Mouse (Mus musculus) macrophage (primary cell): ENCODE measurements around the gene Camk2n2. TPM values are rescaled to one million over a fixed set of nuclear protein-coding genes. Genes with fewer than 3 reads are reported as not detected.
"Not testable (repeated sequence)": the region's sequence is repeated elsewhere in the genome, so short reads cannot be mapped to it uniquely, and the experiment has no call there.

Source experiments
- H3K27ac ChIP-seq: fragments of 350-480 bp; formaldehyde crosslinking; 2 replicates; pipeline ENCODE4 v1.9.0; 2021
- H3K36me3 ChIP-seq: fragments of 350-480 bp; formaldehyde crosslinking; 2 replicates; pipeline ENCODE4 v1.9.0; 2021; ENCODE audit errors: inconsistent target
- H3K4me3 ChIP-seq: fragments of 350-480 bp; formaldehyde crosslinking; 2 replicates; pipeline ENCODE4 v1.9.0; 2021; ENCODE audit errors: inconsistent target
- H3K79me2 ChIP-seq: fragments of 350-480 bp; formaldehyde crosslinking; 2 replicates; pipeline ENCODE4 v1.9.0; 2021; ENCODE audit errors: inconsistent target
- WGBS: methylation state at CpG from one replicate; pipeline ENCODE4 v1.1.7; 2026; ENCODE audit warnings: inconsistent platforms; ENCODE audit not compliant: missing documents; 5-methylcytosine and 5-hydroxymethylcytosine counted together
- polyA plus RNA-seq: library from polyadenylated mRNA; stranded (reverse); fragments of 250-400 nt; gene quantifications from 3 replicates; pipeline ENCODE4 v1.2.4, GENCODE M21; 2018; ENCODE audit warnings: inconsistent platforms
- total RNA-seq, 78 experiments: library from RNA; depleted of rRNA; stranded (reverse); fragments of 250-400 nt; gene quantifications; 1 replicate in 9 of 78; 2 replicates in 24 of 78; 3 replicates in 43 of 78; 4 replicates in 2 of 78; pipeline ENCODE4 v1.2.4; 2018; ENCODE audit warnings: inconsistent platforms in 56 of 78

The Camk2n2 gene
- total RNA-seq (2018; cell fraction: chromatin; rRNA removed): 1 to 10 TPM in 2 of 26 experiments, under 1 TPM in 5, not detected in 19; 0.54 to 1.2 (median 0.74) TPM
- total RNA-seq (2018; cell fraction: cytosol; rRNA removed): 1 to 10 TPM in 23 of 26 experiments, under 1 TPM in 3; 0.76 to 4.2 (median 1.8) TPM
- total RNA-seq (2018; cell fraction: nucleus; rRNA removed): 1 to 10 TPM in 7 of 26 experiments, under 1 TPM in 8, not detected in 11; 0.46 to 2.0 (median 0.85) TPM
- polyA plus RNA-seq: 1.3 to 3.7 TPM (median 2.1 TPM) in 3 replicates

DNA sequence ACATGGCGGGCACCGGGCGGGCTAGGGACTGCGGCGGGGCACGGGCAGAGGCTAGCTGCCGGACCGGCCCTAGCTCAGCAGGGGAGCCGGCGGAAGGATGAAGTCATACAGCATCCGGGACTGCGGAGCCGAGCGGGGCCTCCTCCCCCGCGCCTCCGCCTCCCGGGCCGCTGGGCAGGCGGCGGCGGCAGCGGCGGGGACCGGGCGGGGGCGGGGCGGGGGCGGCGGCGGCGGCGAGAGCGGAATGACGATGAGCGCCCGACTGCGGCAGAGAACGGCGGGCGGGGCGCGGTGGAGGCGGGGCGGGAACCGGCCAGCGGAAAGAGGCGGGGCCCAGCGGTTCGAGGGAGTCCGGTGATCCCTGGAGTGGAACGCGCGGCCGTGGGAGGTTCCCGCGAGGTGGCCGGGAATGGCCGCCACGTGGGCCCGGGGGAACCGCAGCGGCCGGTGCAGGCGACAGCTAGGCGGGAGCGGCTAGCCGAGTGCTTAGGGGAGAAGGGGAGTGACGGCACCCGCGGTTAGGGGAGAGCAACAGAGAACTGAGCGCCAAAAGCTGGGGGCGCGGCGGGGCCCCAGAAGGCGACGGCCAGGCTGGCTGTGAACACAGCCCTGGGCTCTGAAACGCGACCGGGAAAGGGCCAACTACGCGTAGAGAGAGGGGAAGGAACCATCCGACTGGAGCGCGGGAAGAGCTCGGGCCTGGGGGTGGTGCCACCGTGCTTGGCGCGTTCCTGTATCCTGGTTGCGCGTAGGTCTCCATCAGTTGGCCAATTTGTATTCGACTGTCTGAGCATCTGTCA lies at the start of gene Camk2n2:
Camk2n2 (minus strand) TSS at position 97 of the 800 bp plus-strand sequence.
- no peaks in the 10 kb centered on the region for H3K36me3 ChIP-seq
- H3K79me2 ChIP-seq: no peaks in the 10 kb centered on the region
- peak within 1 kb of the TSS; percentile 54 for H3K4me3 ChIP-seq
- 0 out of 2 replicates have a peak within 1 kb of the TSS, but pooled peaks have one; percentile 13 for H3K27ac ChIP-seq
- under 1% methylated on average over 70 of the region's 92 CpGs for WGBS

GRCm38 (mm10) chr16:20670291-20670690 lies 49.2 kb upstream of the Camk2n2 start:
- Histone ChIP-seq H3K4me3 (no peak overlapping the region), H3K27ac (no peak overlapping the region), H3K36me3 (peaks cover 2% of the 10 kb centered on the region), H3K79me2 (peaks cover 21% of the 10 kb centered on the region)
- WGBS: 95% methylated on average over 3 of the region's 3 CpGs

- not testable (repeated sequence) for H3K36me3 ChIP-seq, H3K79me2 ChIP-seq, H3K4me3 ChIP-seq, H3K27ac ChIP-seq
- WGBS: 91% methylated on average over 3 of the region's 6 CpGs
These were observed 46.9 kb upstream of the Camk2n2 start, which contains the start of gene Eif4g1 for GRCm38 (mm10) chr16:20668013-20668412. TSS of gene Eif4g1 (plus strand) at chr16:20668313.

GRCm38 (mm10) chr16:20657661-20658060 lies 36.6 kb upstream of the Camk2n2 start:
- WGBS: 61% methylated on average over 4 of the region's 4 CpGs
- Histone ChIP-seq H3K4me3 (no peak overlapping the region), H3K27ac (peak overlapping the region; percentile 59)

DNA sequence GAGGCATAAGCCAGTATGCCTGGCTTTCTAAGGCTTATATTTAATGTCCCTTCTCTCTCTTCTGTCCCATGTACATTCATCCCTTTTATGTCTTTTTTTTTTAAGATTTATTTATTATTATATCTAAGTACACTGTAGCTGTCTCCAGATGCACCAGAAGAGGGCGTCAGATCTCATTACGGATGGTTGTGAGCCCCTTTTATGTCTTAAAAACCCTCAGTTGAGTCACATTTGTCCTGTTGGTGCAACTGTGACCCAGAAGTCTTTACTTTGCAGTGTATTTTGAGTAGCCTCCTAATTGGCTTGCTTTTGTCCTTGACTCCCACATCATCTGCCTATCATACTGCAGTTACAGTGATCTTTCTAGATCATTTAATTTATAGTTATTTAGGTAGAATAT lies 32.2 kb upstream of the Camk2n2 start:
- H3K36me3 ChIP-seq: peaks cover 34% of the 10 kb centered on the region
- WGBS: 54% methylated on average over 2 of the region's 2 CpGs

More at GRCm38 (mm10) chr16:20657661-20658060, 36.6 kb upstream of the Camk2n2 start:
- H3K79me2 ChIP-seq: peaks cover 21% of the 10 kb centered on the region
- H3K36me3 ChIP-seq: peaks cover 76% of the 10 kb centered on the region

GRCm38 (mm10) chr16:20651947-20652310 lies 30.8 kb upstream of the Camk2n2 start:
- Histone ChIP-seq H3K79me2 (peaks cover 32% of the 10 kb centered on the region), H3K4me3 (peak overlapping the region; percentile 96), H3K36me3 (peaks cover 22% of the 10 kb centered on the region), H3K27ac (peak overlapping the region; percentile 62)
- 7% methylated on average over 11 of the region's 12 CpGs for WGBS

More for the DNA sequence above, 32.2 kb upstream of the Camk2n2 start:
- Histone ChIP-seq H3K27ac (no peak overlapping the region), H3K79me2 (peaks cover 32% of the 10 kb centered on the region), H3K4me3 (no peak overlapping the region)

DNA sequence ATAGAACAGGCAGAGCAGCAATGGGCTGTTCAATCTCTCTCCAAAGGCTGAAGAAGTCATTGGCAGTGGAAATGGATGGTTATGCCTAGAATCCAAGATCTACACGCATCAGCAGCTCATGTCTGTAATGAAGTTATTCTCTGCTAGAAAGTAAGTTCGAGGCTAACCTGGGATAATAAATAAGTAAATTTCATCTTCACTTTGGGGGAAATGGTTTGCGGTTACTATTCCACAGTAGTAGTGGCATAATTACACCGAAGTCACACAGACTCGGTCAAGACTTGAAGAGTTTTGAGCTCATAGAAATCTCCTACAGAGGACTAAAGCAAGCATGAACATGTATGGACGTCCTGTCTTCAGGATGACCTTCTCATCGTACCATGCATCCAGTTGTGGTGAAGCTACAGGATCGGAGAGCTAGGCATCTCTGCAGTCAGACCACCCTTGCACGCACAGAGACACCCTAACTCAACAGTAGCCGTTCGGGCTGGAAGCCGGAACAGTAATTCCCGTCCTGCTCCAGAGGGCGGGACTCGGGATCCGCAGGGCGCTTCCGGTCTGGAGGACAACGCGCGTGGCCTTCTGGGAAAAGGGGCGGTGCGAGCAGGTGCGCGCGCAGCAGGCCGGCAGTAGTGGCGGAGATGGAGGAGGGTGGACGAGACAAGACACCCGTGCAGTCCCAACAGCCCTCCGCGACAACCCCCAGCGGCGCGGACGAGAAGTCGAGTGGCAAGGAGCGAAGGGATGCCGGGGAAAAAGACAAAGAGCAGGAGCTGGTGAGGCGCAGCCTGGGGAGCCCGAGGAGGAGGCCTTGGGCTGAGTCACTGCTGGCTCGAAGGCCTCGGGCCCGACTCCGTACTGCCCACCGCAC lies 30.2 kb upstream of the Camk2n2 start, which contains the start of gene Psmd2:
Psmd2 (plus strand) TSS at position 577 of the 871 bp plus-strand sequence.
- peaks cover 17% of the 10 kb centered on the region for H3K36me3 ChIP-seq
- 2% methylated on average over 46 of the region's 46 CpGs for WGBS
- peak within 1 kb of the TSS; percentile 62 for H3K27ac ChIP-seq
- H3K4me3 ChIP-seq: peak within 1 kb of the TSS; percentile 96
- peaks cover 32% of the 10 kb centered on the region for H3K79me2 ChIP-seq

DNA sequence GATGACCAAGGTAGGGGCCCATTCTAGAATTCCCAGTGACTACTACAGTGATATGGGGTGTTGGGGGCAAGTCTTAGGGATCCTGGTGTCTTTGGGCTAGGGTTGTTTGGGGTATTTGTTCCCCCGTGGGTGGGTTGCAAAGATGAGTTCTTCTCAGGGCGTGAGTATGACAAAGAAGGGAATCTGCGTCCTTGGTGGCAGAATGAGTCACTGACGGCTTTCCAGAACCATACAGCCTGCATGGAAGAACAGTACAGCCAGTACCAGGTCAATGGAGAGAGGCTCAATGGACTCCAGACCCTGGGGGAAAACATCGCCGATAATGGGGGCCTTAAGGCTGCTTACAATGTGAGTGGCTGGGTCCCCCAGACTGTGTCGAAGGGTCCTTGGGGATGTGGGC lies 22.8 kb upstream of the Camk2n2 start:
- WGBS: 93% methylated on average over 7 of the region's 7 CpGs
- H3K4me3 ChIP-seq: no peak overlapping the region
- H3K36me3 ChIP-seq: no peaks in the 10 kb centered on the region
- H3K27ac ChIP-seq: no peak overlapping the region
- H3K79me2 ChIP-seq: no peaks in the 10 kb centered on the region

GRCm38 (mm10) chr16:20642161-20642560 lies 21.1 kb upstream of the Camk2n2 start:
- WGBS: under 1% methylated on average over 8 of the region's 8 CpGs
- H3K36me3 ChIP-seq: no peaks in the 10 kb centered on the region
- H3K79me2 ChIP-seq: no peaks in the 10 kb centered on the region
- no peak overlapping the region for H3K27ac ChIP-seq
- no peak overlapping the region for H3K4me3 ChIP-seq

DNA sequence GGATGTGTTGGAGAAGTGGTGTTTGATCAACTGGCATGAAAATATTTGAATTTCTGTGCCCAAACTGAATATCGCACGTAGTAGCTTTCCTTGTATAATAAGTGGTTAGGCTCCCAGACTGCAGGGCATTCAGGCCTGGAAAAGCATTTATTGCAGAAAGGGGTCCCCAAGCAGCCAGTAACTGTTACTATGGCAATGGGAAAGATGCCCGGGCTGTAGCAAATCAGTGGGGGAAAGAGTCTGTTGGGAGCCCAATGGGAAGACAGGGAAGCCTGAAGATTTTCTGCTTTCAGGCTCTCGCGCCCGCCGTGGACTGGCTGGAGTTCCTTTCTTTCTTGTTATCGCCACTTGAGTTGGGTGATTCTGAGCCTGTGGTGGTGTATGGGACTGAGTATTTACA lies 17.3 kb upstream of the Camk2n2 start:
- Histone ChIP-seq H3K27ac (no peak overlapping the region), H3K79me2 (no peaks in the 10 kb centered on the region), H3K4me3 (no peak overlapping the region), H3K36me3 (no peaks in the 10 kb centered on the region)
- WGBS: 90% methylated on average over 7 of the region's 8 CpGs

- 92% methylated on average over 8 of the region's 8 CpGs for WGBS
- no peaks in the 10 kb centered on the region for H3K36me3 ChIP-seq
- H3K4me3 ChIP-seq: no peak overlapping the region
- H3K27ac ChIP-seq: no peak overlapping the region
- no peaks in the 10 kb centered on the region for H3K79me2 ChIP-seq
These were observed 16.3 kb upstream of the Camk2n2 start for GRCm38 (mm10) chr16:20637410-20637809.

DNA sequence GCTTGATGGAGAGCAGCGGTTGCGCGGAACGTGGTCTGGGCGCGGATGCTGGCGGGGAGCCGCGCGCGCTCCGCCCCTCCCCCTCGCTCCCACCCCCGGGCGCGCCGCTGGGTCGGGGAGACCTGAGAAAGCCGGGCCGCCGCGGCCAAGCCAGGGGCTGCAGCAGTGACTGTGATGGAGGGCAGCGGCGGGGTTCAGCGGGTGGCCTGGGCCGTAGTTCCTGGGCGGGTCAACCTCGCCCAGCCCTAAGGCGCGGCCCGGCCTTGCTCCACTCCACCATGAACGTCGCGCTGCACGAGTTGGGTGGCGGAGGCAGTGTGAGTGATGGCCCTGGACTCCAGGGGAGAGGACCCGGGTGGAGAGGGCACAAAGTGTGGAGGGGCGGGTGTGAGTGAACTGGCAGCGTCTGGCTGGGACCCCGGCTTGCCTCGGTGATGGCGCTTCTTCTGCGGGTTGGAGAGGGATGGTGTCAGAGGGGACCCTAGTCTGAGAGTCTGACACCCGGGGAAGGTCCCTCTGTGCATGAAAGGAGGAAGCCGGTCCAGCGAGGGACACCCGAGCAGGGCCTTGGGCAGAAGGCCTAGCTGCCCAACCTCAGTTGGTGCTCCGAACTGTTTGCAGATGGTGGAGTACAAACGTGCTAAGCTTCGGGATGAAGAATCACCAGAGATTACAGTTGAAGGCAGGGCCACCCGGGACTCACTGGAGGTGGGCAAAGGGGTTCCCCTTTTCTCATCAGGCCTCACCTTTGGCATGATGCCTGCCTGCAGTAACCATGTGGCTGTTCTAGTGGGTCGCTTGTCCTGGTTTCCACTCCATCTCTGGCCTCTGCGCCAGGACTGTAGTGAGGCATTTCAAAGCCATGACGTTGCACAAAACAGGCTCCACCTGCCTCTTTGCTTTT lies 8.9 kb upstream of the Camk2n2 start, which contains the start of gene Ece2:
Ece2 (plus strand) TSS at position 98 of the 904 bp plus-strand sequence.
- 13% methylated on average over 54 of the region's 54 CpGs for WGBS
- Histone ChIP-seq H3K79me2 (no peaks in the 10 kb centered on the region), H3K36me3 (no peaks in the 10 kb centered on the region), H3K27ac (no peak within 1 kb of the TSS), H3K4me3 (no peak within 1 kb of the TSS)

DNA sequence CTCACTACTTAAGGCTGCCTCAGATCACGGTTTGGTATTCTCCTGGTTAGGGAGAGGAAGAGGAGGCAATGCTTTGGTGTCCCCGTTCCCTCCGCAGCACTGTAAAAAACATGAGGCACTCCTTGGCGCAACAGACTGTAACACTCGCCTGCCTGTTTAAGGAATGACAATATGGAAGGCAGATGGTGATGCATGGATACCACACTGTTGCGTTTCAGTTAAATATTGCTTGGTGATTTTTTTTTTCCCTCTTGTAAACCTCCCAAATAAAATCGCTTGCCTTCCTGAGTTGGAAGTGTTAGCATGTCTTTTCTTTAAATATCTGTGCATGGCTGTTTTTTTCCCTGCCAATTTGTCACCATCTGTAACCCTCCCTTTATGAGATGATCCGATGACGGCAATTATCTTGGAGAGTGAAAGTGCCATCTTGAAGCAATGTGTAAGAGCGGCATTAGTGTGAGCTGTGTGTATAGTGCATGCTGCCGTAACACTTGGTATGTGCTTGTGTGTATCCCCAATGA lies 7.8 kb upstream of the Camk2n2 start:
- Histone ChIP-seq H3K36me3 (no peaks in the 10 kb centered on the region), H3K27ac (no peak overlapping the region), H3K79me2 (no peaks in the 10 kb centered on the region), H3K4me3 (no peak overlapping the region)
- 78% methylated on average over 11 of the region's 11 CpGs for WGBS
